8 mouse cellular contexts compared by ENCODE assay signal in genomic region chr13:23757211-23757773, GRCm38 (mm10). TPM values are rescaled to one million over a fixed set of nuclear protein-coding genes. Genes with fewer than 3 reads are reported as not detected.
DNase-seq lines count a peak whose midpoint lies in the region; ATAC-seq and TF ChIP-seq lines count a peak whose summit lies in the region.

No protein-coding gene starts in this region.

- no peaks in the 10 kb centered on the region for H3K9me3 ChIP-seq in kidney, postnatal 0 days (replicated peaks; ENCODE audit: low read length)
- H3K9me3 ChIP-seq in forebrain, embryonic 15.5 days, result no peaks in the 10 kb centered on the region
- H3K9me3 ChIP-seq in liver, postnatal 0 days (ENCODE audit: low read length), result no peaks in the 10 kb centered on the region
- H3K9me3 ChIP-seq in stomach, postnatal 0 days (ENCODE audit: control insufficient read depth, low read length), result no peaks in the 10 kb centered on the region

- 2% methylated on average over 15 of the region's 23 CpGs for WGBS in kidney, postnatal 0 days
- under 1% methylated on average over 22 of the region's 23 CpGs for WGBS in forebrain, embryonic 15.5 days
- 1% methylated on average over 12 of the region's 23 CpGs for WGBS in liver, postnatal 0 days (ENCODE audit: insufficient replicate concordance)
- under 1% methylated on average over 15 of the region's 23 CpGs for WGBS in stomach, postnatal 0 days

- H3K4me3 ChIP-seq in kidney, postnatal 0 days (replicated peaks; ENCODE audit: low read depth, low read length), result peak overlapping the region; percentile 36
- peak overlapping the region; percentile 42 for H3K4me3 ChIP-seq in forebrain, embryonic 15.5 days
- H3K4me3 ChIP-seq in liver, postnatal 0 days (ENCODE audit: low read depth, low read length), result peak overlapping the region; percentile 39
- H3K4me3 ChIP-seq in stomach, postnatal 0 days (ENCODE audit: low read depth, low read length), result peak overlapping the region; percentile 35

- peak; percentile 15 for ATAC-seq in kidney, postnatal 0 days (replicated peaks; ENCODE audit: low FRiP score, low read depth)
- ATAC-seq in forebrain, embryonic 15.5 days (replicated peaks), result peak; percentile 0; the same call in 1 of the 2 replicates
- no peak for ATAC-seq in liver, postnatal 0 days
- 0 out of 2 replicates have a peak, but pooled peaks have one; percentile 1 for ATAC-seq in stomach, postnatal 0 days (ENCODE audit: low FRiP score, low TSS enrichment)

- H3K27me3 ChIP-seq in kidney, postnatal 0 days (ENCODE audit: insufficient read depth, low read length), result no peaks in the 10 kb centered on the region
- H3K27me3 ChIP-seq in forebrain, embryonic 15.5 days, result no peaks in the 10 kb centered on the region
- H3K27me3 ChIP-seq in liver, postnatal 0 days (ENCODE audit: insufficient read depth, low read length), result no peaks in the 10 kb centered on the region
- H3K27me3 ChIP-seq in stomach, postnatal 0 days (ENCODE audit: control insufficient read depth, insufficient read depth, low read length), result no peaks in the 10 kb centered on the region

- peak; percentile 62 for DNase-seq in kidney, postnatal 0 days (ENCODE audit: low spot score)
- DNase-seq in kidney, adult 11 months, result no peak
- peak; percentile 58 for DNase-seq in NIH3T3 (ENCODE audit: low read depth)
- peak; percentile 67 for DNase-seq in liver, postnatal 0 days
- peak; percentile 56 for DNase-seq in stomach, postnatal 0 days (ENCODE audit: low spot score)
- DNase-seq in urinary bladder, postnatal 10 days (ENCODE audit: low spot score), result no peak
- no peak for DNase-seq in cerebellum, postnatal 4 days (ENCODE audit: low spot score in 2 of 2)

- peak overlapping the region; percentile 57 for H3K4me2 ChIP-seq in kidney, postnatal 0 days (ENCODE audit: low read length)
- H3K4me2 ChIP-seq in forebrain, embryonic 15.5 days (replicated peaks), result peak overlapping the region; percentile 63
- peak overlapping the region; percentile 75 for H3K4me2 ChIP-seq in liver, postnatal 0 days (ENCODE audit: low read depth, low read length)
- peak overlapping the region; percentile 52 for H3K4me2 ChIP-seq in stomach, postnatal 0 days (replicated peaks; ENCODE audit: low read depth)

- no peak for TF ChIP-seq CTCF in kidney, postnatal 0 days (IDR thresholded peaks at IDR 0.05; ENCODE audit: low read depth)
- no peak for TF ChIP-seq CTCF in liver, postnatal 0 days (IDR thresholded peaks at IDR 0.05; ENCODE audit: low read depth)
- TF ChIP-seq CTCF in stomach, postnatal 0 days (IDR thresholded peaks at IDR 0.05; ENCODE audit: low read depth), result no peak

- peak overlapping the region; percentile 55 for H3K9ac ChIP-seq in kidney, postnatal 0 days (ENCODE audit: low read depth, low read length)
- H3K9ac ChIP-seq in forebrain, embryonic 15.5 days (replicated peaks), result peak overlapping the region; percentile 48
- peak overlapping the region; percentile 56 for H3K9ac ChIP-seq in liver, postnatal 0 days (replicated peaks)
- H3K9ac ChIP-seq in stomach, postnatal 0 days (ENCODE audit: low read length), result peak overlapping the region; percentile 61

- peaks cover 7% of the 10 kb centered on the region; the same call in 1 of the 2 replicates for H3K4me1 ChIP-seq in kidney, postnatal 0 days (replicated peaks; ENCODE audit: insufficient read depth, low read length)
- peaks cover 37% of the 10 kb centered on the region for H3K4me1 ChIP-seq in forebrain, embryonic 15.5 days
- peaks cover 11% of the 10 kb centered on the region for H3K4me1 ChIP-seq in liver, postnatal 0 days (ENCODE audit: insufficient read depth)
- H3K4me1 ChIP-seq in stomach, postnatal 0 days (replicated peaks; ENCODE audit: control insufficient read depth, insufficient read depth), result no peaks in the 10 kb centered on the region

- no peaks in the 10 kb centered on the region for H3K36me3 ChIP-seq in kidney, postnatal 0 days (ENCODE audit: insufficient read depth, low read length)
- no peaks in the 10 kb centered on the region for H3K36me3 ChIP-seq in forebrain, embryonic 15.5 days
- H3K36me3 ChIP-seq in liver, postnatal 0 days (replicated peaks; ENCODE audit: insufficient read depth, low read length), result no peaks in the 10 kb centered on the region
- H3K36me3 ChIP-seq in stomach, postnatal 0 days (ENCODE audit: control insufficient read depth, insufficient read depth, low read length), result no peaks in the 10 kb centered on the region

- no peak; the same call in 1 of the 2 replicates for TF ChIP-seq EP300 in liver, postnatal 0 days (IDR thresholded peaks at IDR 0.05; ENCODE audit: low read depth)
- TF ChIP-seq EP300 in stomach, postnatal 0 days (optimal IDR thresholded peaks at IDR 0.05), result no peak

- H3K27ac ChIP-seq in kidney, postnatal 0 days, result peak overlapping the region; percentile 93
- H3K27ac ChIP-seq in forebrain, embryonic 15.5 days (replicated peaks), result peak overlapping the region; percentile 90
- H3K27ac ChIP-seq in liver, postnatal 0 days (ENCODE audit: low read depth), result peak overlapping the region; percentile 92
- H3K27ac ChIP-seq in stomach, postnatal 0 days (replicated peaks), result peak overlapping the region; percentile 90

RNA-seq across cellular contexts. Expression of gene Hist1h4b, which starts 0.5 kb away (rescaled TPM):
- polyA plus RNA-seq in kidney, postnatal 0 days (2015; fragmentation: Nextera tagmentation; extraction: Ambion mirVana), result 4.4 and 5.6 TPM in 2 replicates
- 2.8 and 3.8 TPM in 2 replicates for polyA plus RNA-seq in forebrain, embryonic 15.5 days (2015; fragmentation: Nextera tagmentation; extraction: Ambion mirVana)
- 2.5 and 3.2 TPM in 2 replicates for polyA plus RNA-seq in liver, postnatal 0 days (2015; fragmentation: Nextera tagmentation; extraction: Ambion mirVana)
- polyA plus RNA-seq in stomach, postnatal 0 days (2015; fragmentation: Nextera tagmentation; extraction: Ambion mirVana), result 0.46 and 2.0 TPM in 2 replicates

RNA-seq across cellular contexts. Expression of gene Hist1h4a, which starts 3.7 kb away (rescaled TPM):
- polyA plus RNA-seq in kidney, postnatal 0 days (2015; fragmentation: Nextera tagmentation; extraction: Ambion mirVana), result not detected in 2 replicates
- polyA plus RNA-seq in forebrain, embryonic 15.5 days (2015; fragmentation: Nextera tagmentation; extraction: Ambion mirVana), result 0.38 TPM in 1 of 2 replicates, not detected in the other
- polyA plus RNA-seq in liver, postnatal 0 days (2015; fragmentation: Nextera tagmentation; extraction: Ambion mirVana), result 0.40 and 0.49 TPM in 2 replicates
- polyA plus RNA-seq in stomach, postnatal 0 days (2015; fragmentation: Nextera tagmentation; extraction: Ambion mirVana), result 0.34 and 0.80 TPM in 2 replicates

RNA-seq across cellular contexts. Expression of gene Hist1h3a, which starts 4.9 kb away (rescaled TPM):
- 5.2 and 6.7 TPM in 2 replicates for polyA plus RNA-seq in kidney, postnatal 0 days (2015; fragmentation: Nextera tagmentation; extraction: Ambion mirVana)
- 2.7 and 3.2 TPM in 2 replicates for polyA plus RNA-seq in forebrain, embryonic 15.5 days (2015; fragmentation: Nextera tagmentation; extraction: Ambion mirVana)
- polyA plus RNA-seq in liver, postnatal 0 days (2015; fragmentation: Nextera tagmentation; extraction: Ambion mirVana), result 6.1 and 7.5 TPM in 2 replicates
- polyA plus RNA-seq in stomach, postnatal 0 days (2015; fragmentation: Nextera tagmentation; extraction: Ambion mirVana), result 1.9 and 3.7 TPM in 2 replicates

RNA-seq across cellular contexts. Expression of gene Hist1h3b, which starts 5.2 kb away (rescaled TPM):
- polyA plus RNA-seq in kidney, postnatal 0 days (2015; fragmentation: Nextera tagmentation; extraction: Ambion mirVana), result 5.9 and 8.7 TPM in 2 replicates
- 7.9 and 11.7 TPM in 2 replicates for polyA plus RNA-seq in forebrain, embryonic 15.5 days (2015; fragmentation: Nextera tagmentation; extraction: Ambion mirVana)
- polyA plus RNA-seq in liver, postnatal 0 days (2015; fragmentation: Nextera tagmentation; extraction: Ambion mirVana), result 10.2 and 16.0 TPM in 2 replicates
- polyA plus RNA-seq in stomach, postnatal 0 days (2015; fragmentation: Nextera tagmentation; extraction: Ambion mirVana), result 3.9 and 6.7 TPM in 2 replicates

RNA-seq across cellular contexts. Expression of gene Hist1h1a, which starts 6.2 kb away (rescaled TPM):
- 1.3 and 1.8 TPM in 2 replicates for polyA plus RNA-seq in kidney, postnatal 0 days (2015; fragmentation: Nextera tagmentation; extraction: Ambion mirVana)
- polyA plus RNA-seq in forebrain, embryonic 15.5 days (2015; fragmentation: Nextera tagmentation; extraction: Ambion mirVana), result 1.5 TPM in 2 replicates
- polyA plus RNA-seq in liver, postnatal 0 days (2015; fragmentation: Nextera tagmentation; extraction: Ambion mirVana), result 2.8 and 4.6 TPM in 2 replicates
- 0.64 and 1.4 TPM in 2 replicates for polyA plus RNA-seq in stomach, postnatal 0 days (2015; fragmentation: Nextera tagmentation; extraction: Ambion mirVana)

Comparison
In these comparisons a context has a peak if more than half of its experiments do, and no peak if none do; other contexts are left out.
1. DNase-seq: peak in kidney, postnatal 0 days (single experiment), NIH3T3 (single experiment), liver, postnatal 0 days (single experiment) and stomach, postnatal 0 days (single experiment); none in kidney, adult 11 months (single experiment), urinary bladder, postnatal 10 days (single experiment) and cerebellum, postnatal 4 days (0 of 2).
2. Peak in every context shown above with its lines, with median percentiles within 50 percentile points of each other: H3K27ac ChIP-seq, H3K4me2 ChIP-seq, H3K4me3 ChIP-seq and H3K9ac ChIP-seq.